Mouse (Mus musculus) retina, postnatal 7 days (tissue): ENCODE measurements around the gene Gm42742.

ENCODE experiments used
- DNase-seq: peaks from one replicate; pipeline ENCODE4 v3.0.0-alpha.2; 2012; ENCODE audit warnings: low read depth, low spot score

Gm42742 gene

GRCm38 (mm10) chr7:127020901-127021562 is at the start of gene Gm42742, which contains the start of gene Prrt2:
Gene Gm42742, minus strand, starts transcription at chr7:127021097.
Gene Prrt2, minus strand, starts transcription at chr7:127021211.
- DNase-seq = no peak

DNA sequence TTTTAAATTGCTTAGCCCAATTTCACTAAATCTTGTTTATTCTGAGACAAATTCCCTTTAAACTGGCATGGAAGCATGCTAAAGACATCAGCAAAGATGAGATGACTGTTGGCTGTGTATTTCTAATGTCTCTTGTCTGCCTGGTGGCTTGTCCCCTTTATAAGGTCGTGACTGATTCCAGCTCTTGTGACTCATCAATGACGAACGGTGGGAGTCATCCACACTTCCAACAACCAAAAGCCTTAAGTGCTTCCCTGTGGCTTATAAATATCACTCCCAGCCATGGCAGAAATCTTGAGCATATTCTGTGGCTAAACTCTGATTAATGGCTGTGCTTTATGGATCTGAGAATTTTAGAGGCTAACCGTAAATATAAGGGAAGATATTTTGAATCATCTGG is 45.4 kb upstream of the Gm42742 start:
- no peak for DNase-seq

- DNase-seq = no peak
Observed at GRCm38 (mm10) chr7:127065538-127065937, 44.6 kb upstream of the Gm42742 start.

- no peak for DNase-seq
Observed at GRCm38 (mm10) chr7:127055026-127055585, 34.2 kb upstream of the Gm42742 start.

GRCm38 (mm10) chr7:127041851-127042672 is 21.2 kb upstream of the Gm42742 start, which contains the start of gene Kif22:
Gene Kif22, minus strand, starts transcription at chr7:127042471.
- DNase-seq = peak; percentile 82

- no peak for DNase-seq
Observed at GRCm38 (mm10) chr7:127031244-127031643, 10.3 kb upstream of the Gm42742 start.

DNA sequence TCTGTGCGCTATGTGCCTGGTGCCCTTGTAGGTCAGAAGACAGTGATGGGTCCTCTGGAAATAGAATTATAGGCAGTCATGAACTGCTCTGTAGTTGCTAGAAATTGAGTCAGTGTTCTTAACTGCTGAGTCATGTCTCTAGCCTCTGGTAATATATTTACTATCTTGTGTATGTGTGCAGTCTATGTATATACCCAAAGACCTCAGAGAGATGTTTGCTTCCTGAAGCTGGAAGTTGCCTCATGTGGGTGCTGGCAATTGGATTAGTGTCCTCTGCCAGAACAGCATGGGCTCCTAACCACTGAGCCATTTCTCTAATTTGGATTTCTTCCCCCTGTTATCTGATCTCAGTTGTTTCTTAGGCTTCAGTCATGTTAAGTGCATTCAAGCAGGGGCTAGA is 9.3 kb upstream of the Gm42742 start:
- DNase-seq = no peak

- DNase-seq = no peak
Observed at GRCm38 (mm10) chr7:127027885-127028284, 7.0 kb upstream of the Gm42742 start.

GRCm38 (mm10) chr7:127026984-127027726 is 6.3 kb upstream of the Gm42742 start, which contains the start of gene Maz:
Gene Maz, minus strand, starts transcription at chr7:127027037.
- peak; percentile 98 for DNase-seq

GRCm38 (mm10) chr7:127026616-127026983 is 5.7 kb upstream of the Gm42742 start:
- DNase-seq = no peak

DNA sequence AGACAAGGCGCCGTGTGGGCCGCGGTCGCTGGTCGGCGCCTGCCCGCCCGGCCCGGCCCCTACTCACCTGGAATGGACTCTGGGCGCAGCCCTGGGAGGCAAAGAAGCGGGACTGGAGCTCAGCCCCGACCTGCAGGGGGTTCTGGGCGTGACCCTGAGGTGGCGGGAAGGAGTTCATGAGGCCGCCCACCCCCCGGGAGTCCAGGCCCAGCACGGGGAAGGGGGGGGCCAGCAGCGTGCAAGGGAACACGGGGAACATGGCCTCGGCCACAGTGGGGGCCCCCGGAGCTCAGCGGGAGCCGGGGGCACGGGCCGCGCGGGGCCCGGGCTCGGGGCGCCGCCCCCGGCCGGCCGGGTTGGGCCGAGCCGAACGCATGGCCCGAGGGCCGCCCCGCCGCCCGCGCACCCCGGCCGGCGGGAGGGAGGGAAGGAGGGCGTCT is 5.3 kb upstream of the Gm42742 start:
- no peak for DNase-seq

DNA sequence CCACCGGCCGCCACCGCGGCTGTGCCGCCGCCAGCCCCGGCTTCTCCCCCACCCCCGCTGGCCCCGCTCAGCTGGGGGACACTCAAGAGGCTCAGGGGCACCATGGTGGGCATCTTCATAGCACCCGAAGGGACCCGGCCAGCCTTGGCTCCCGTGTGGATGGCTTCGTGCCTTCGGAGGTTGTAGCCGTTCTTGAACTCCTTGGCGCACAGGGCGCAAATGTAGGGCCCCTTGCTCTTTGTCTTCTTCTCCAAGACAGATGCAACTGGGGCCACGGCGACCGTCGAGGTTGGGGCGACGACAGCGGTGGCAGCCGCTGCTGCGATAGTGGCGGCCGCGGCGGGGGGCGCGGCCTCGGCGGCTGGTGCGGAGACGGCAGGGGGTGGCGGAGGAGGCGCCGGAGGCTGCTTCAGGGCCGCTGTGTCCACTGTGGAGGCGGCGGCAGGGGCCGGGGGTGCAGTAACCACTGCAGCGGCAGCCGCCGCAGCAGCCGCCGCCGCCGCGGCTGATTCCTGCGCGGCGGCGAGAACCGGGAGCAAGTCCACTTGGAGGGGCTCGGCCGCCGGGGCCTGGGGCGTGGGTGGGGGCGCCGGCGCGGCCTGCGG is 4.8 kb upstream of the Gm42742 start:
- no peak for DNase-seq

DNA sequence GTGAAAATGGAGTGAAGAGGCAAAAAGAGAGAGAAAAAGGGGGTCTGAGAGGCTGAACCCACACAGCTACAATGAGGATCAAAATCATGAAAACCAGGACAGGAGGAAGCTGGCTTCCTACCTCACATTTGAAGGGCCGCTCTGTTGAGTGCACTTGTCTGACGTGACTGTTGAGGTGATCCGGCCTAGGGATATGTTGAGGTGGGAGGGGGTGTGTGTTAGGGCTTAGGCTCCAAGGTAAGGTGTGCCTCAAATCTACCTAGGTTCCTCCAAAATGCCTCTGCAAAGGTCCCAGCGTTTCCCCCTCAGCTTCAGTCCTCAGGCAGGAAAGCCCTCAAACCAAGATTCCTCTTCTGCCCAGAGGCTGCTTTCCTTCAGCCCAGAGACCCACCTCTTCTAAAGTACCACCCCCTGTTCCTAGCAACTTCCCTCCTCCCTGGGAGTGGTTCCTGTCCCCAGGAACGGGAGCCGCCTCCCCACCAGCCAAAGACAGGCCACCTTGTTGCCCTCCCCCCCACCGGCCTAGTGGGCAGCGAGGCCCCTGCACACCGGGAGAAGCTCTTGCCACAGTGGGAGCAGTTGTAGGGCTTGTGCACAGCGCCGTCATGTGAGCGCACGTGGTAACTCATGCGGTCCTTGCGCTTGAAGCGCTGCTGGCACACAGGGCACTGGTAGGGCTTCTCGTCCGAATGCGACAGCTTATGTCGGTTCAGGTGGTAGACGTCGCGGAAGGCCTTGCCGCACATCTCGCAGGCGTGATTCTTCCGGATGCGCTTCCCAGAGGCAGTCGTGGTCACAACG is 4.1 kb upstream of the Gm42742 start:
- peak; percentile 76 for DNase-seq

GRCm38 (mm10) chr7:127023896-127024690 is 3.2 kb upstream of the Gm42742 start:
- DNase-seq = no peak

DNA sequence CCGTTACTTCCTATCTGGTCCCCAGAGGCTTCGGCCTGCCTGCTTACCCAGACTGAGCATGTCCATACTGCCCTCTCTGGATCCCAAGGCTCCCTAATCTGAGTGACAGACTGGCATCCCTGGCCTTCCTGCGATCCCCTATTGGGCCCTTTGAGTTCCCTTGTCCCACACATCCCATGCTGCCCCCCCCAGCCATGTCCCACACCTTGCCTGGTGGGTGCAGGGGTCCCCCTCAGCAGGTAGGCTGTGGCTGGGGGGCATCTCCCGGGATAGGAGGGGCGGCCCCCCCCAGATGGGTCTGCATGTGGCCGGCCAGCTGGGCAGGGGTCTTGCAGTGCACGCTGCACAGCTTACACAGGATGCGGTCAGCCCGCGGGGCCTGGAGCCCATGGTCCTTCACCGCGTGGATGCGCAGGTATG is 2.4 kb upstream of the Gm42742 start:
- DNase-seq = no peak

- no peak for DNase-seq
Observed at GRCm38 (mm10) chr7:127022528-127023271, 1.8 kb upstream of the Gm42742 start.

- DNase-seq = no peak
Observed at GRCm38 (mm10) chr7:127021563-127022527, 948 bp upstream of the Gm42742 start.

DNA sequence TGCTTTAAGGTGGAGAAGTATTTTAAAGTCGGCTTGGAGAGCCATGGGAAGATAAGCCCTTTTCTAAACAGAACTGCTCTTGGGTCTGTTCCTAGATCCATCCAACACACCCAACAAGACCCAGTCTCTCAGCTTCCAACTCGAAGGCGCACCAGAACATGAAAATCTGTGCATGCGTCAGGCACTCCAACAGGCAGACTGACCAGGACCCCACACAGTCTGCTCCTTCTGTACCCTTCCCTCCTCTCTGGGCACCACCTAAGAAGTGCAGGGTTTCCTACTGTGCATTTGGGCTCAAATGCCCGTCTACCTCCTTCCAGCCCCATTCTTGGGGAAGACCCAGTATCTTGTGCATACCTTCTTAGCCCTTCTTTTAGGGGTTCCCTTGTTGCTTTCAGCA is 406 bp downstream of the Gm42742 start:
- DNase-seq = no peak
